Mouse (Mus musculus) heart, embryonic 13.5 days (tissue): ENCODE results near the gene Lbp. TPM values are rescaled to one million over a fixed set of nuclear protein-coding genes. Genes with fewer than 3 reads are reported as not detected.

Experiments
- ATAC-seq: fragments of 200-750 bp; cut with Nextera tagmentation; 2 replicates; pipeline ENCODE4 v1.8.0; 2017; ENCODE audit warnings: moderate TSS enrichment; ENCODE audit not compliant: insufficient number of reproducible peaks, low FRiP score, low TSS enrichment; ENCODE audit errors: extremely low read depth
- H3K27ac ChIP-seq: fragments of 300-500 bp; sonication (generic); replicated peaks from 2 replicates; pipeline ENCODE4 v1.5.1; 2015; ENCODE audit warnings: moderate library complexity, mild to moderate bottlenecking, inconsistent platforms
- H3K27me3 ChIP-seq: fragments of 300-500 bp; sonication (generic); replicated peaks from 2 replicates; pipeline ENCODE4 v1.6.1; 2015; ENCODE audit warnings: mild to moderate bottlenecking, inconsistent platforms
- H3K36me3 ChIP-seq: fragments of 300-500 bp; sonication (generic); 2 replicates; pipeline ENCODE4 v1.6.1; 2015; ENCODE audit warnings: mild to moderate bottlenecking, inconsistent platforms
- H3K4me1 ChIP-seq: fragments of 300-500 bp; sonication (generic); 2 replicates; pipeline ENCODE4 v1.6.1; 2015; ENCODE audit warnings: inconsistent platforms
- H3K4me2 ChIP-seq: fragments of 300-500 bp; sonication (generic); 2 replicates; pipeline ENCODE4 v1.6.1; 2015; ENCODE audit warnings: inconsistent platforms, mild to moderate bottlenecking, moderate library complexity
- H3K4me3 ChIP-seq: fragments of 300-500 bp; sonication (generic); 2 replicates; pipeline ENCODE4 v1.5.1; 2015; ENCODE audit warnings: moderate library complexity, mild to moderate bottlenecking, inconsistent platforms
- H3K9ac ChIP-seq: fragments of 300-500 bp; sonication (generic); 2 replicates; pipeline ENCODE4 v1.6.1; 2015; ENCODE audit warnings: inconsistent platforms, mild to moderate bottlenecking, moderate library complexity
- H3K9me3 ChIP-seq: fragments of 300-500 bp; sonication (generic); 2 replicates; pipeline ENCODE4 v1.6.1; 2016; ENCODE audit warnings: inconsistent platforms
- WGBS: fragments of 180-500 bp; shearing (Covaris S2); methylation state at CpG from one replicate; pipeline ENCODE4 v1.1.7; 2015; ENCODE audit warnings: mixed read lengths; 5-methylcytosine and 5-hydroxymethylcytosine counted together
- polyA plus RNA-seq: library from polyadenylated mRNA; unstranded; fragments of >200 nt; fragmentation: Nextera tagmentation; extraction: Ambion mirVana; gene quantifications from 2 replicates; pipeline ENCODE4 v1.2.1, GENCODE M21; 2015

Gene Lbp
- polyA plus RNA-seq, 1 experiment from 2014 or later = 11.8 TPM

DNA sequence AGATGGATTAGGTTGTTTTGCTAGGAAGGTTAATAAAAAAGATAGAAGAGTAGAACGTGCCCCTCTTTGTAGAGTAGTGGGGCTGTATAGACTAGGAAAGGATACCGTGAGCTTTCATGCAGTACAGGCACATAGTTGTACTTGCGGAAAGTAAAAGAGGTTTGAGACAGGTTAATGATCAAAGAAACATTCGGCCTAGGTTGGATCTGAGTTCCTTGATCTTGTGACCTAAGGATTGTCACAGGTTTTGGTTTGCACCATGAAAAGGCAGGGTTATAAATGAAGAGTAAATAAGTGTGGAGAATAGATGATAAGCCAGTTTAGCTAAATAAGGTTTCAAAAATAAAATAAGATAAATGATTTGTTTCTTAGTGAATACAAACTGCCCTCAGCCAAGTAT is 57.9 kb downstream of the Lbp start:
- Histone ChIP-seq H3K9me3 (no peaks in the 10 kb centered on the region), H3K27ac (no peak overlapping the region), H3K4me2 (no peak overlapping the region), H3K4me3 (no peak overlapping the region), H3K36me3 (peaks cover 13% of the 10 kb centered on the region), H3K9ac (no peak overlapping the region), H3K4me1 (peaks cover 16% of the 10 kb centered on the region), H3K27me3 (no peaks in the 10 kb centered on the region)
- no peak for ATAC-seq
- 80% methylated on average over 4 of the region's 4 CpGs for WGBS

DNA sequence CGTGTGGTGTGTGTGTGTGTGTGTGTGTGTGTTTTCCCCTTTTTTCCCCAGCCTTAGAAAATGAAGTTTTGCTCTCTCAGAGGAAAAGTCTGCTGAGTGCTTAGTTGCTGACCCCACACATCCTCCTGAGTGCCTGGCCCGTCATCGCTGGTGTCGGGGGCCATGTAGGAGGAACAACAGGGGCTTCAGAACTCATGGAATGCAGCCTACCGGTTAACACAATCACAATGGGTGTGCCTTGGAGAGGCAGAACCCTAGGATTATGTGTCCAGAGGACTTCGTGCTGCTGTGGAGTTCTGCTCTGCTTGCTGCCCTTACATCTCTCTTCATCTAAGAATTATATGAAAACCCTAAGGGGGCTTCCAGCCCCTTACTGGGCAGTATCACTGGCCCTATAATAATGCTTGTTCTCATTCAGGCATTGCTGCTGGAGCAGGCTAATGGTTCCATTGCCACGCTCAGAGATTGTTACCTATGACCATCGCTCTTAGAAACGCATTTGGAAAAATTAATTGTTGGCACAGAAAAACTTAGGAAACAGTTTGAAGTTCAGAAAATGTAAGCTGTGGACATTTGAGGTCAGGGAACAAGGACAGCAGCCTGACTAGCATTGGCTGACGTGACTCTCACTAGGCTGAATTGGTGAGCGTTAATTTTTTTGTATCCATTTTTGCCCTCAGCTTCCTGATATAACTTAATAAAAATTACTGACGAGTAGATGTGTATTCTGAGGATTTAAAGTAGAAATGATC is 59.0 kb downstream of the Lbp start:
- Histone ChIP-seq H3K9me3 (no peaks in the 10 kb centered on the region), H3K4me3 (no peak overlapping the region), H3K9ac (no peak overlapping the region), H3K4me2 (no peak overlapping the region), H3K27ac (no peak overlapping the region), H3K27me3 (no peaks in the 10 kb centered on the region), H3K36me3 (peaks cover 2% of the 10 kb centered on the region; the same call in 1 of the 2 replicates), H3K4me1 (peaks cover 5% of the 10 kb centered on the region)
- ATAC-seq = no peak
- 70% methylated on average over 12 of the region's 12 CpGs for WGBS

GRCm38 (mm10) chr2:158367654-158368053 is 61.4 kb downstream of the Lbp start:
- H3K36me3 ChIP-seq = no peaks in the 10 kb centered on the region
- no peak for ATAC-seq
- 52% methylated on average over 5 of the region's 5 CpGs for WGBS

DNA sequence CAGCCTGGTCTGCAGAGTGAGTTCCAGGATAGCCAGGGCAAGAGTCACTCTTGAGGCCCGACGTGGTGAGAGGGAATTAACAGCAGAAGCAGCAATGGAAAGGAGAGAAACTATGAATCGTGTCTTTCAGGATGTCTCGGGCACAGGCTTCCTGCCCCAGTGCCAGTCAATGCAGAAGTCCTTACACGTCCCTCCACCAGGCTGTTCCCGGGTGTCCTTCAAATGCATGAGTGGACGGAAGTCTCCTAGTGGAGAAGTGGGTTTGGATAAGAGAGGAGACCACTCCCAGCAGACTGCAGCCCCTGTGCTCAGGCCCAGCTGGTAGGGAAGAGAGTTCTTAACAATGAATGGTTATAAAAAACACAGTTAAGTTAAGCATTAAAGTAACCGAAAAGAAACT is 62.0 kb downstream of the Lbp start:
- no peak overlapping the region for H3K27ac ChIP-seq
- H3K4me1 ChIP-seq = no peaks in the 10 kb centered on the region; the same call in 1 of the 2 replicates
- H3K27me3 ChIP-seq = peaks cover 12% of the 10 kb centered on the region
- WGBS = 86% methylated on average over 8 of the region's 8 CpGs
- H3K9me3 ChIP-seq = no peaks in the 10 kb centered on the region
- H3K4me2 ChIP-seq = no peak overlapping the region
- H3K36me3 ChIP-seq = no peaks in the 10 kb centered on the region
- no peak for ATAC-seq
- no peak overlapping the region for H3K9ac ChIP-seq
- H3K4me3 ChIP-seq = no peak overlapping the region

More at GRCm38 (mm10) chr2:158367654-158368053, 61.4 kb downstream of the Lbp start:
- H3K4me2 ChIP-seq = no peak overlapping the region
- H3K4me3 ChIP-seq = no peak overlapping the region
- no peak overlapping the region for H3K9ac ChIP-seq
- 0 out of 2 replicates have a peak, but pooled peaks cover 7% of the 10 kb centered on the region for H3K27me3 ChIP-seq
- H3K4me1 ChIP-seq = no peaks in the 10 kb centered on the region; the same call in 1 of the 2 replicates
- H3K27ac ChIP-seq = no peak overlapping the region
- H3K9me3 ChIP-seq = no peaks in the 10 kb centered on the region

GRCm38 (mm10) chr2:158369474-158370172 is 63.3 kb downstream of the Lbp start:
- ATAC-seq = no peak
- Histone ChIP-seq H3K27me3 (peaks cover 25% of the 10 kb centered on the region), H3K4me1 (no peaks in the 10 kb centered on the region; the same call in 1 of the 2 replicates), H3K4me2 (no peak overlapping the region), H3K27ac (no peak overlapping the region), H3K9me3 (no peaks in the 10 kb centered on the region), H3K4me3 (no peak overlapping the region), H3K9ac (no peak overlapping the region), H3K36me3 (no peaks in the 10 kb centered on the region)
- WGBS = 81% methylated on average over 3 of the region's 3 CpGs

GRCm38 (mm10) chr2:158370173-158370550 is 63.9 kb downstream of the Lbp start:
- Histone ChIP-seq H3K9ac (no peak overlapping the region), H3K27me3 (peaks cover 31% of the 10 kb centered on the region), H3K4me1 (peaks cover 3% of the 10 kb centered on the region), H3K27ac (no peak overlapping the region), H3K4me3 (no peak overlapping the region), H3K36me3 (no peaks in the 10 kb centered on the region), H3K4me2 (no peak overlapping the region), H3K9me3 (no peaks in the 10 kb centered on the region)
- no peak for ATAC-seq
- 14% methylated on average over 5 of the region's 5 CpGs for WGBS

GRCm38 (mm10) chr2:158373061-158373460 is 66.8 kb downstream of the Lbp start:
- Histone ChIP-seq H3K27me3 (peaks cover 60% of the 10 kb centered on the region), H3K36me3 (no peaks in the 10 kb centered on the region), H3K9me3 (no peaks in the 10 kb centered on the region), H3K4me3 (no peak overlapping the region), H3K27ac (no peak overlapping the region), H3K9ac (no peak overlapping the region), H3K4me1 (peaks cover 9% of the 10 kb centered on the region), H3K4me2 (no peak overlapping the region)
- WGBS = 54% methylated on average over 5 of the region's 5 CpGs
- ATAC-seq = no peak

DNA sequence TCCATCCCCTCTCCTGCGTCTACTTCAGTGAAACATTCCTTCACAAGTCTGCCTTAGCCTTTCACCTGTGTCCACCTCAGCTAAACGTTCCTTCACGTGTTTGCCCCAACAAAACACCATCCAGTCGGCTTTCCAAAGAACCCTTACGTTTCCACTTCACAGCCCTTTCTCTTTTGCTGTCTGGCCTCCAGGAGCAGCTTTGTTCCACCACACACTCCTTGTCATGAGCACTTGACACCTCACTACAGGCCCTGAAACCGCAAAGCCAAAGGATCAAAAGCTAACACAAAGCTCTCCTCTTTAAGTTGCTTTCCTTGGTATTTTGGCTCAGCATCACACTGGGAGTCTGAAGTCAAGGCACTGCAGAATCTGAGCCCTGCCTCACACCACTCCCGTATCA is 67.2 kb downstream of the Lbp start:
- WGBS = 59% methylated on average over 7 of the region's 7 CpGs
- Histone ChIP-seq H3K4me2 (no peak overlapping the region), H3K9ac (no peak overlapping the region), H3K27ac (no peak overlapping the region), H3K4me3 (no peak overlapping the region), H3K27me3 (peaks cover 62% of the 10 kb centered on the region), H3K9me3 (no peaks in the 10 kb centered on the region), H3K4me1 (peaks cover 9% of the 10 kb centered on the region), H3K36me3 (no peaks in the 10 kb centered on the region)
- no peak for ATAC-seq

GRCm38 (mm10) chr2:158375443-158376122 is 69.3 kb downstream of the Lbp start, which contains the start of gene Snhg11:
Snhg11 (plus strand) TSS chr2:158375638.
- 2% methylated on average over 36 of the region's 36 CpGs for WGBS
- Histone ChIP-seq H3K36me3 (no peaks in the 10 kb centered on the region), H3K4me2 (peak within 1 kb of the TSS; percentile 66), H3K4me1 (peaks cover 9% of the 10 kb centered on the region), H3K9ac (peak within 1 kb of the TSS; percentile 50; the same call in 1 of the 2 replicates), H3K27ac (no peak within 1 kb of the TSS), H3K27me3 (peaks cover 63% of the 10 kb centered on the region), H3K4me3 (peak within 1 kb of the TSS; percentile 43), H3K9me3 (no peaks in the 10 kb centered on the region)
- ATAC-seq = no peak

DNA sequence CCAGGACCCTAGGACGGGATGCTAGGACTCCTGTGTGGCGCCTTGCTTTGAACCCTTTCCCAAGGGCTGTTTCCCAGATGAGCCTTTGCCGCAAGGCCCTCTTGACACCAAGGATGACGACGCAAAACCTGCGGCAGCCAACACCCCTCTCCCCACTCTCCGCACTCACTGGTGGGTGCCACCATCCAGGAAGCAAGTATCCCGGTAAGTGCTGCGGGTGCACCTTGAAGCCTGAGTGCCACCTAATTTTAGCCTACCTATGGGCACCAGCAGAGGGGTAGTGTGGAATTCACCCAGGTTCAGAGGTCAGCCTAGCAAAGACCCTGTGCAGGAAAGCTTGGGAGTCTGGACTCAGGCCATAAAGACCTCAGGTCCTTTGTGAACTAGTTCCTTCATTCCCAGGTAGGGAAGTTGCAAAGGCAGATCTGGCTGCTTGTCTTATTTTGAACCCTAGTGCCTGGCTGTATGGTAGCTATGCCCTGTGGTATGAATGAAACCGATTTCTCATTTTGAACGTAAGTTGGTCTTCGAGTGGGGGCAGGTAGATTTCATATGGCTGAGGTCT is 69.9 kb downstream of the Lbp start:
- Histone ChIP-seq H3K9ac (no peak overlapping the region), H3K9me3 (no peaks in the 10 kb centered on the region), H3K36me3 (no peaks in the 10 kb centered on the region), H3K4me2 (peak overlapping the region; percentile 66; the same call in 1 of the 2 replicates), H3K27ac (no peak overlapping the region), H3K4me3 (peak overlapping the region; percentile 43; the same call in 1 of the 2 replicates), H3K27me3 (peaks cover 62% of the 10 kb centered on the region), H3K4me1 (peaks cover 9% of the 10 kb centered on the region)
- 24% methylated on average over 12 of the region's 12 CpGs for WGBS
- no peak for ATAC-seq

DNA sequence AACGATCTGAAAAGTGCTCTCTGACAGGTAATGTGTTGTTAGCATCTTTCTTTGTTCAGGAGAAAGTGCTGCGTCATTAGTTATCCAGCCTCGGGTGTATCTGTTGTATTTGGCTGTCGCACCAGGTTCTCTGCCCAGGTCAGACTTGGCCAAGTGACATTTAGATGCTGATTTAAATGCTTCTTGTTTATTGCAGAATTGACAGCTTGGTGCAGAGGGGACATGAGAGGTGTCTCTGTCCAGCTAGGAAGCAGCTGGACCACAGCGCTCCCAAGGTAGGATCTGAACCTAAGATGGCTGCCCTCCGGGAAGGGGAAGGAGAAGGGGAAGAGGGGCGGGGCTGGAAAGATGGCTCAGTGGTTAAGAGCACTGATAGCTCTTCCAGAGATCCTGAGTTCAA is 70.5 kb downstream of the Lbp start:
- WGBS = 62% methylated on average over 7 of the region's 7 CpGs
- no peaks in the 10 kb centered on the region for H3K36me3 ChIP-seq
- H3K9ac ChIP-seq = no peak overlapping the region
- no peak overlapping the region for H3K4me2 ChIP-seq
- peaks cover 58% of the 10 kb centered on the region for H3K27me3 ChIP-seq
- no peak for ATAC-seq
- H3K4me1 ChIP-seq = peaks cover 9% of the 10 kb centered on the region
- no peaks in the 10 kb centered on the region for H3K9me3 ChIP-seq
- H3K27ac ChIP-seq = no peak overlapping the region
- no peak overlapping the region for H3K4me3 ChIP-seq
